Mouse (Mus musculus) thymus, postnatal 14 days (tissue): Measurements from ENCODE around the gene Wasf1.

ENCODE experiments used
- DNase-seq: peaks from one replicate; pipeline ENCODE4 v3.0.0; 2021

Gene Wasf1

GRCm38 (mm10) chr10:40896656-40897055 lies 13.4 kb downstream of the Wasf1 start:
- no peak for DNase-seq

DNA sequence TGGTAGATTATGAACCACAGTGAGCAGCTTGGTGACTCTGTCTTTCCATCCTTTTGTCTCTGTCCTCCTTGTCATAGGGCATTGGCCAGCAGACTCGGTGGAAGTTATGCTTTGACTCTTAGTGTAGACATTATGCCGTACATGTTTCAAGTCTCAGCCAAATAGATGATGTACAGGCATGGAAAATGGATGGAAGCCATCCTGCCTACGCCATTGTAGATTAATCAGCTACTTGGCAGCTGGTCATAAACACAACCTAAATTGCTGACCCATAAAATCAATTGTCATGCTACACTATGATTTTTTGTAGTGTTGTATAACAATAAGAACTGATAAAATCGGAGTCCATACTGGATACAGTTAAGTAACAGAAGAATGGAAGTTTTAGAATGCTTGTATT lies 18.5 kb downstream of the Wasf1 start:
- DNase-seq, result no peak

DNA sequence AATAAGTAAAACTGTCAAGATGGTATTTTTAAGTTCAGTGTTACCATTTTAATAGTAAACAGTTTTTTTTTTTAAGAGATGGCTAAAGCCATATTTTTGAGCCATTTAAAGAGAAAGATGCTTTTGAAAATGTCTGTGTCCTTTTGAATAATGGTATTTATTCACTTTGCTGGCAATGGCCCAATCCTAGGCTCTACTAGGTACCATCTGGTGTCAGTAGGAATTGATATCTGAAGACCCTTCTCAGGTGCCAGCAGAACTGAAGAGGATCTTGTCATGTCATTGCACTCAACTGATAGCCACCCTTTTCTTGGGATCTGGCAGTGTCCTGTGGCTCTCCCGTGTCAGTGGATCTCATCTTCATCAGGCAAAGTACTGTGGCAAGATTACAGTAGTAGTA lies 22.9 kb downstream of the Wasf1 start:
- DNase-seq, result no peak

GRCm38 (mm10) chr10:40906802-40907201 lies 23.5 kb downstream of the Wasf1 start:
- DNase-seq, result no peak

DNA sequence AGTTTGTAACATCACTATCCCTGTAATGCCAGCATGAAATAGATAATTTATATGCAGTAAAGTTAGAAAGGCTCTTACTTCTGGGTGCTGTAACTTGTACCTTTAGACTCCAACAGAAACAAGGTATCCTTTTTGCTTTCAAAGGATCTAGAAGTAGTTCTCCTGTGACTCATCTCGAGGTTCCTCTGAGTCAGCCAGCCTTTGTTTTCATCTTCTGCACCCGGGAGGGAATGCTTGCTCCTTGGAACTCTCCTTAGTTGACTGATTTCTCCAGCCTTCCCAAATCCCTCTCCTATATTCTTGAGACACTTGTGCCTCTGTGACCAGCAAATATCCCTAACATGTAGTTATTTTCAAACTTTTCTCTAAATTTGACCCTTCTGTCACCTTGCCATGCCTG lies 25.3 kb downstream of the Wasf1 start:
- DNase-seq, result no peak

DNA sequence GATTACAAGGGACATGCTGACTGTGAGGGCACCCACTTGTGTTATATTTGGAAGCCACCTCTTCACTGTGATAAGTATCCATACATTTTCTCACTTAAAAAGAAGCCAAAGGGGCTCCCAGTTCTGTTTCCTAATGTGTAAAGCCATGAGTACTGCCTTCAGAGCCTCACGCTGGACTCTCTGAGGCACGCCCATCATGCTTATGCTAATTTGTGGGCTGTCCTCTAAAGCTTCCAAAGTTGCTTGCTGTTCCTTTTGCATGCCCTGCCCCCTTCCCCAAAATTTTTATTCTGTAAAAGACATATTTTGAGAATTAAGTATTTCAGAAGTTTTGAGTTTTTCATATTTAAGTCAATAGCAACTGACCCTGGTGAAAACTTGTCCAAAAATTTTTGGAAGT lies 27.5 kb downstream of the Wasf1 start:
- no peak for DNase-seq

DNA sequence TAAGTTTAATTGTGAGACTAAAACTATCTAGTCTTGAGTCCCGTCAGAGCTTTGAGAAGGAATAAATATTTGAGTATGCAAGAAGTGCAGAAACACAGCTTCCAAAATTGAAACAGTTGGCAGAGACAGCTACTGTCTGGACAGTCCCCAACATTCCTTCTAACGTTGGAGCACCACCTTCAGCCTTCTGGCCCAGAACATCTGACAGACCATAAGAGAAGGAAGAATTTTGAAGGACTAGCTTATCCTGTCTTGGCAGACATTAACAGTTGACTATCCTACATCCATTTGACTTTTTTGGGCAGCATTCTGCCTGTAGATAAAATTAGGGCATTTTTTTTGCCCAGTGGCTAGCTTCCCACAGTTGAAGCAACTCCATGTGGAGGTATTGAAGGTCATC lies 32.0 kb downstream of the Wasf1 start:
- no peak for DNase-seq

DNA sequence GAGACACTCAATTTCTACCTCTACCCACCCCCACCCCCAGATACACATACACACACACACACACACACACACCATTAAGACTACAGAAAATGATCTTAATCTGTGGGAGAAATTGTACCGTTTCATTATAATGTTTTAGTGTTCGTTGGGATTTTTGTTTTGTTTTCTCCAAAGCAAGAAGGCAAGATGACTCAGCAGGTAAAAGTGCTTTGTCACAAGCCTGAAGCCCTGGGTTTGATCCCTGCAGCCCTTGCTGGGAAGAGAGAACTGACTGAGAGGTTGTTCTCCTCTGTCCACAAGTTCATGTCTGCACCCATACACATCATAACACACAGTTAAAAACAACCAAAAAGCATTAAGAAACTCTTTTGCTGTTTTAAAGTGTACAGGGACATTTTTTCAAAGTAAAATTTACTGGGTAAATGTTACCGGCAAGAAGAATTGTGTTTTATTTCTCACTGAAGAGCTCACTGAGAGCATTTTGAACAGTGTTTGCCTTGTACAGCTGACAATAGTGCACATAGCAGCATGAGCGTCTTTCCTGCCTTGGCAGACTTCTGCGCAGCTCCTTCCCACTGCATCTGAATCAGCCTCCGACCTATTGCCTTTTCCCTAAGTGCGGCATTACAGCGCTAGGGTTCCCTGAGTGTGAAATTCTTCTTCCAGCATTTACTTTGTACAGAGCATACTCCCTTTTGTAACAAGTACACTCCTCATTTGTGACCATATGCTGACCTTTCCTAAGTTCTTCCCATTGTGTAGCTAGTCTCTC lies 35.6 kb downstream of the Wasf1 start:
- DNase-seq, result no peak

GRCm38 (mm10) chr10:40919464-40919863 lies 36.2 kb downstream of the Wasf1 start:
- DNase-seq, result no peak

- no peak for DNase-seq
These were observed 49.7 kb downstream of the Wasf1 start for GRCm38 (mm10) chr10:40932995-40933394.

- no peak for DNase-seq
These were observed 53.0 kb downstream of the Wasf1 start for GRCm38 (mm10) chr10:40936160-40936726.

DNA sequence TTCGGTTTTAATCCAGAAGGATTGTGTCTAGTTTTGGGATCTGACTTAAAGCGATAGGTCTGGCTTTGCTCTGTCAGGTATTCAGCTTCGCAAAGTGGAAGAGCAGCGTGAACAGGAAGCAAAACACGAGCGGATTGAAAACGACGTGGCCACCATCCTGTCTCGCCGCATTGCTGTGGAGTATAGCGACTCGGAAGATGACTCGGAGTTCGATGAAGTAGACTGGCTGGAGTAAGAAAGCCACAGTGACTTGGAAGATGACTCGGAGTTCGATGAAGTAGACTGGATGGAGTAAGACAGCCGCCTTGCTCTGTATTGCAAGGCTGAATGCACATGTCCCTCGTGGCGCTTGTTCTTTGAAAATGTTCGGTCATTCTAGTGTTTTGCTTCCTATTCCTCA lies 54.3 kb downstream of the Wasf1 start:
- DNase-seq, result no peak

- no peak for DNase-seq
These were observed 59.4 kb downstream of the Wasf1 start for GRCm38 (mm10) chr10:40942688-40943087.

DNA sequence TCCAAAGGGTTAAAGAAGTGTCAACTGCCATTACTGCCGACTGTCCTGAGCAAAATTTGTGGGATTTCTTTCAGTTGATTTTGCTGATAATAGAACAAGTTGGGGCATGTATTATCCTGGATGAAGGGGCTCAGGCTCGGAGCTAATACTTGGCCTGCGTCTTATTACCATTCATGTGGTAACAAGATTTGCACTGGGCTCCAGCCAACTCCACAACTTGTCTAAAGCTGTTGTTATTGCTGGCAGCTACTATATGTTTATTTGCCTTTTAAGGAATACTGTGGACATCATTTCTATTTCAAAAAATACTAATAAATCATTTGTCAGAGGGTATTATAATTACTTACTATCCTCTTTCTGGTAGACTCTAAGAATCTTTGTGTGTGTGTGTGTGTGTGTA lies 66.9 kb downstream of the Wasf1 start:
- DNase-seq, result no peak

- no peak for DNase-seq
These were observed 72.9 kb downstream of the Wasf1 start for GRCm38 (mm10) chr10:40956206-40956605.

- DNase-seq, result no peak
These were observed 78.1 kb downstream of the Wasf1 start for GRCm38 (mm10) chr10:40961365-40961764.

- no peak for DNase-seq
These were observed 78.7 kb downstream of the Wasf1 start for GRCm38 (mm10) chr10:40962008-40962407.

- no peak for DNase-seq
These were observed 81.3 kb downstream of the Wasf1 start for GRCm38 (mm10) chr10:40964546-40964945.

DNA sequence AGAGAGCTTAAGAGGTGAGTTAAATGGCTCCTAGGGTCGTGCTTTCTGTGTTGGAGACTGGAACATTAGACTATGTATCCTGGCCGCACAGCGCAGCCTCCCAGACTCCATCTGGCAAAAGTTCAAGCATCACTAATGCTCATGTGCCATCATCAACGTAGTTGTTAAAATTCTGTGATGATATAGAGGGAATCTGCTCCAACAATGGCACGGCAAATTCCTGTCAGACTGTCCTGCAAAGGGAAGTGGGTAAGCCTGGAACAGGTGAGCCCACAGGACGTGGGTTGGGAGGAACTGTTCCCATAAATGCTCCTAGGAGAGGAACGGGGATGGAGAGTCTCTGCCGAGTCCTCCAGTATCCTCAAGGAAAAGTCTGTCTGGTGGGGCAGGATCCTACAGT lies 85.3 kb downstream of the Wasf1 start:
- no peak for DNase-seq

DNA sequence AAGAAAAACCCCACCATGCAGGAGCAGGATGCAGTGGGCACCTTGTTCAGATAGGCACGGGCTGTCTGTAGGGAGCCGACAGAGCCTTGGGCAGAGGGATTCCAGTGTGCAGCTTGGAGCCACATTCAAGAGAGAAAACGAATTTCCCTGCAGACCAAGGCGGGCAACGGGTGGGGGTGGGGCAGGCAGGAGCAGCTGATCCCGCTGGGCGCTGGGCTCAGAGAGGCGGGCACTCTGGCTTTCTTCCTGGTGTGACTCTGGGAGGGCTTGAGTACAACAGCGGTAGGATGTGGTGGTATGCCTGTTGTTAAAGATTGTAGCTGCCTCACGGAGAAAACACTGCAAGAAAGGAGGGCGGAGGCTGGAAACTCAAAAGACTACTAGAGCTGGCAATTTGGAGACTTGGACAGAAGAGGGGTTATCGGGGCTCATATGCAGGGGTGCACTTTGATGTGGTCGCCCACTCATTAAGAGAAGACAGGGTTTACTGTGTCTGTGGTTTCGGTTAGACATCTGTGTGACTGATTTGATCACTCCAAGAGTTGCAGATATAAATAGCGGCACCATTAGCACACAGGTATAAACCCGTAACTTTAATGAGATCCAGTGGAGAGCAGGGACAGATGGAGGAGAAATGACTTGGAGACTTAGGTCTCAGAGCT lies 86.2 kb downstream of the Wasf1 start:
- DNase-seq, result no peak

GRCm38 (mm10) chr10:40970601-40971245 lies 87.4 kb downstream of the Wasf1 start:
- DNase-seq, result no peak

DNA sequence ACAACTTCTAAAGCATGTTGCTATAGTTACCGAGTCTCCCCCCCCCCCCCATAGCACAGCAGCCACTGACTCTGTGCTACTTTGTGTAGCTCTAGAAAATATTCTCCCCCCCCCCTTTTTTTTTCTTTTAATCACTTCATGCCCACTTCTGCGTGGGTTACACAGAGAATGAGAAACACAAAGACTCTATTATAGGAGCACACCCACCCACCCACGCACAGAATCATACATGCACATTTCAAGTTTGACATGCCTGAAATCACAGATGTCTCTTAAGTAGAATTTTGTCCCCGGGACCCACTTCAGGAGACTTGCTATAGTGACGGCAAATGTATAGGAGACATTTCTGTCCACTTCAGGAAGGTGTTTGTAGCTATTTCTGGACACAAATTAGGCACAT lies 88.0 kb downstream of the Wasf1 start:
- no peak for DNase-seq

GRCm38 (mm10) chr10:40983761-40984160 lies 100.5 kb downstream of the Wasf1 start:
- no peak for DNase-seq

GRCm38 (mm10) chr10:40984600-40984999 lies 101.3 kb downstream of the Wasf1 start:
- no peak for DNase-seq
